Mouse (Mus musculus): ENCODE measurements around the gene 5730522E02Rik. TPM values are rescaled to one million over a fixed set of nuclear protein-coding genes. Genes with fewer than 3 reads are reported as not detected.

5730522E02Rik gene
- polyA plus RNA-seq, 1 experiment from 2014 or later, result 1.9 TPM

GRCm38 (mm10) chr11:26013527-26013926 is 197.0 kb downstream of the 5730522E02Rik start:
- DNase-seq (ENCODE audit: low spot score) (no peak), ATAC-seq (replicated peaks; ENCODE audit: low FRiP score, low TSS enrichment, low read depth) (no peak)
- Histone ChIP-seq H3K4me1 (replicated peaks; ENCODE audit: control insufficient read depth, insufficient read depth, low read length) (no peaks in the 10 kb centered on the region), H3K9ac (ENCODE audit: low read length) (no peak overlapping the region), H3K9me3 (ENCODE audit: control insufficient read depth, low read length) (no peaks in the 10 kb centered on the region), H3K36me3 (ENCODE audit: control insufficient read depth, insufficient read depth, low read length) (no peaks in the 10 kb centered on the region), H3K27ac (ENCODE audit: low read depth) (no peak overlapping the region), H3K4me3 (ENCODE audit: low read depth, low read length) (no peak overlapping the region), H3K27me3 (replicated peaks; ENCODE audit: control insufficient read depth, insufficient read depth, low read length) (no peaks in the 10 kb centered on the region), H3K4me2 (ENCODE audit: low read length) (no peak overlapping the region)
- 86% methylated on average over 2 of the region's 2 CpGs for WGBS

- ATAC-seq (replicated peaks; ENCODE audit: low FRiP score, low TSS enrichment, low read depth), result no peak
- H3K4me3 ChIP-seq (ENCODE audit: low read depth, low read length), result no peak overlapping the region
Observed at GRCm38 (mm10) chr11:26004018-26004417, 206.5 kb downstream of the 5730522E02Rik start.

GRCm38 (mm10) chr11:25999738-26000137 is 210.8 kb downstream of the 5730522E02Rik start:
- H3K36me3 ChIP-seq (ENCODE audit: control insufficient read depth, insufficient read depth, low read length), result no peaks in the 10 kb centered on the region
- 82% methylated on average over 5 of the region's 5 CpGs for WGBS
- ATAC-seq (replicated peaks; ENCODE audit: low FRiP score, low TSS enrichment, low read depth), result no peak

More at GRCm38 (mm10) chr11:26004018-26004417, 206.5 kb downstream of the 5730522E02Rik start:
- H3K9ac ChIP-seq (ENCODE audit: low read length), result no peak overlapping the region
- DNase-seq (ENCODE audit: low spot score), result no peak
- no peaks in the 10 kb centered on the region for H3K4me1 ChIP-seq (replicated peaks; ENCODE audit: control insufficient read depth, insufficient read depth, low read length)
- no peak overlapping the region for H3K4me2 ChIP-seq (ENCODE audit: low read length)
- no peaks in the 10 kb centered on the region for H3K36me3 ChIP-seq (ENCODE audit: control insufficient read depth, insufficient read depth, low read length)
- no peaks in the 10 kb centered on the region for H3K27me3 ChIP-seq (replicated peaks; ENCODE audit: control insufficient read depth, insufficient read depth, low read length)
- H3K27ac ChIP-seq (ENCODE audit: low read depth), result no peak overlapping the region
- H3K9me3 ChIP-seq (ENCODE audit: control insufficient read depth, low read length), result no peaks in the 10 kb centered on the region
- WGBS, result 65% methylated on average over 4 of the region's 4 CpGs

GRCm38 (mm10) chr11:25997469-25997868 is 213.1 kb downstream of the 5730522E02Rik start:
- 64% methylated on average over 4 of the region's 4 CpGs for WGBS
- Histone ChIP-seq H3K36me3 (ENCODE audit: control insufficient read depth, insufficient read depth, low read length) (no peaks in the 10 kb centered on the region), H3K27ac (ENCODE audit: low read depth) (no peak overlapping the region), H3K9me3 (ENCODE audit: control insufficient read depth, low read length) (no peaks in the 10 kb centered on the region), H3K4me2 (ENCODE audit: low read length) (no peak overlapping the region), H3K4me1 (replicated peaks; ENCODE audit: control insufficient read depth, insufficient read depth, low read length) (no peaks in the 10 kb centered on the region), H3K27me3 (replicated peaks; ENCODE audit: control insufficient read depth, insufficient read depth, low read length) (no peaks in the 10 kb centered on the region), H3K4me3 (ENCODE audit: low read depth, low read length) (no peak overlapping the region), H3K9ac (ENCODE audit: low read length) (no peak overlapping the region)
- no peak for ATAC-seq (replicated peaks; ENCODE audit: low FRiP score, low TSS enrichment, low read depth)
- DNase-seq (ENCODE audit: low spot score), result no peak

More at GRCm38 (mm10) chr11:25999738-26000137, 210.8 kb downstream of the 5730522E02Rik start:
- Histone ChIP-seq H3K9ac (ENCODE audit: low read length) (no peak overlapping the region), H3K4me2 (ENCODE audit: low read length) (no peak overlapping the region), H3K4me1 (replicated peaks; ENCODE audit: control insufficient read depth, insufficient read depth, low read length) (no peaks in the 10 kb centered on the region), H3K9me3 (ENCODE audit: control insufficient read depth, low read length) (no peaks in the 10 kb centered on the region), H3K4me3 (ENCODE audit: low read depth, low read length) (no peak overlapping the region), H3K27ac (ENCODE audit: low read depth) (no peak overlapping the region), H3K27me3 (replicated peaks; ENCODE audit: control insufficient read depth, insufficient read depth, low read length) (no peaks in the 10 kb centered on the region)
- DNase-seq (ENCODE audit: low spot score), result no peak

- Histone ChIP-seq H3K9me3 (ENCODE audit: control insufficient read depth, low read length) (no peaks in the 10 kb centered on the region), H3K4me3 (ENCODE audit: low read depth, low read length) (no peak overlapping the region), H3K9ac (ENCODE audit: low read length) (no peak overlapping the region), H3K4me2 (ENCODE audit: low read length) (no peak overlapping the region), H3K27ac (ENCODE audit: low read depth) (no peak overlapping the region), H3K36me3 (ENCODE audit: control insufficient read depth, insufficient read depth, low read length) (no peaks in the 10 kb centered on the region), H3K27me3 (replicated peaks; ENCODE audit: control insufficient read depth, insufficient read depth, low read length) (no peaks in the 10 kb centered on the region), H3K4me1 (replicated peaks; ENCODE audit: control insufficient read depth, insufficient read depth, low read length) (no peaks in the 10 kb centered on the region)
- WGBS, result 48% methylated on average over 2 of the region's 2 CpGs
- DNase-seq (ENCODE audit: low spot score) (no peak), ATAC-seq (replicated peaks; ENCODE audit: low FRiP score, low TSS enrichment, low read depth) (no peak)
Observed at GRCm38 (mm10) chr11:25994128-25994527, 216.4 kb downstream of the 5730522E02Rik start.

- H3K4me2 ChIP-seq (ENCODE audit: low read length), result no peak overlapping the region
- DNase-seq (ENCODE audit: low spot score) (no peak), ATAC-seq (replicated peaks; ENCODE audit: low FRiP score, low TSS enrichment, low read depth) (no peak)
- no peak overlapping the region for H3K27ac ChIP-seq (ENCODE audit: low read depth)
- H3K4me1 ChIP-seq (replicated peaks; ENCODE audit: control insufficient read depth, insufficient read depth, low read length), result no peaks in the 10 kb centered on the region
- no peak overlapping the region for H3K9ac ChIP-seq (ENCODE audit: low read length)
- no peaks in the 10 kb centered on the region for H3K27me3 ChIP-seq (replicated peaks; ENCODE audit: control insufficient read depth, insufficient read depth, low read length)
- H3K4me3 ChIP-seq (ENCODE audit: low read depth, low read length), result no peak overlapping the region
- no peaks in the 10 kb centered on the region for H3K36me3 ChIP-seq (ENCODE audit: control insufficient read depth, insufficient read depth, low read length)
- 94% methylated on average over 1 of the region's 1 CpGs for WGBS
- no peaks in the 10 kb centered on the region for H3K9me3 ChIP-seq (ENCODE audit: control insufficient read depth, low read length)
Observed at GRCm38 (mm10) chr11:25992216-25992615, 218.3 kb downstream of the 5730522E02Rik start.

GRCm38 (mm10) chr11:25978736-25979276 is 231.8 kb downstream of the 5730522E02Rik start:
- Histone ChIP-seq H3K27ac (ENCODE audit: low read depth) (no peak overlapping the region), H3K4me2 (ENCODE audit: low read length) (no peak overlapping the region), H3K4me3 (ENCODE audit: low read depth, low read length) (no peak overlapping the region), H3K36me3 (ENCODE audit: control insufficient read depth, insufficient read depth, low read length) (no peaks in the 10 kb centered on the region), H3K9me3 (ENCODE audit: control insufficient read depth, low read length) (no peaks in the 10 kb centered on the region), H3K4me1 (replicated peaks; ENCODE audit: control insufficient read depth, insufficient read depth, low read length) (no peaks in the 10 kb centered on the region), H3K9ac (ENCODE audit: low read length) (no peak overlapping the region), H3K27me3 (replicated peaks; ENCODE audit: control insufficient read depth, insufficient read depth, low read length) (no peaks in the 10 kb centered on the region)
- DNase-seq (ENCODE audit: low spot score) (no peak), ATAC-seq (replicated peaks; ENCODE audit: low FRiP score, low TSS enrichment, low read depth) (no peak)
- 66% methylated on average over 5 of the region's 5 CpGs for WGBS

GRCm38 (mm10) chr11:25941504-25941903 is 269.1 kb downstream of the 5730522E02Rik start:
- Histone ChIP-seq H3K27ac (ENCODE audit: low read depth) (no peak overlapping the region), H3K27me3 (replicated peaks; ENCODE audit: control insufficient read depth, insufficient read depth, low read length) (no peaks in the 10 kb centered on the region), H3K36me3 (ENCODE audit: control insufficient read depth, insufficient read depth, low read length) (no peaks in the 10 kb centered on the region), H3K4me2 (ENCODE audit: low read length) (no peak overlapping the region), H3K4me3 (ENCODE audit: low read depth, low read length) (no peak overlapping the region), H3K9ac (ENCODE audit: low read length) (no peak overlapping the region), H3K4me1 (replicated peaks; ENCODE audit: control insufficient read depth, insufficient read depth, low read length) (no peaks in the 10 kb centered on the region), H3K9me3 (ENCODE audit: control insufficient read depth, low read length) (no peaks in the 10 kb centered on the region)
- no peak for ATAC-seq (replicated peaks; ENCODE audit: low FRiP score, low TSS enrichment, low read depth)
- DNase-seq (ENCODE audit: low spot score), result no peak
- 86% methylated on average over 5 of the region's 5 CpGs for WGBS

- Histone ChIP-seq H3K4me3 (ENCODE audit: low read depth, low read length) (no peak overlapping the region), H3K4me1 (replicated peaks; ENCODE audit: control insufficient read depth, insufficient read depth, low read length) (no peaks in the 10 kb centered on the region), H3K27me3 (replicated peaks; ENCODE audit: control insufficient read depth, insufficient read depth, low read length) (no peaks in the 10 kb centered on the region), H3K27ac (ENCODE audit: low read depth) (no peak overlapping the region), H3K36me3 (ENCODE audit: control insufficient read depth, insufficient read depth, low read length) (no peaks in the 10 kb centered on the region), H3K9ac (ENCODE audit: low read length) (no peak overlapping the region), H3K9me3 (ENCODE audit: control insufficient read depth, low read length) (no peaks in the 10 kb centered on the region), H3K4me2 (ENCODE audit: low read length) (no peak overlapping the region)
- ATAC-seq (replicated peaks; ENCODE audit: low FRiP score, low TSS enrichment, low read depth) (no peak), DNase-seq (ENCODE audit: low spot score) (no peak)
- 83% methylated on average over 4 of the region's 4 CpGs for WGBS
Observed at GRCm38 (mm10) chr11:25940716-25941294, 269.8 kb downstream of the 5730522E02Rik start.

All from intestine, embryonic 14.5 days (tissue).